Mouse (Mus musculus): ENCODE results near the gene Fpgs. TPM values are rescaled to one million over a fixed set of nuclear protein-coding genes. Genes with fewer than 3 reads are reported as not detected.

Gene Fpgs
- 1 to 10 TPM; 4.8 to 5.6 TPM for total RNA-seq (2023)

DNA sequence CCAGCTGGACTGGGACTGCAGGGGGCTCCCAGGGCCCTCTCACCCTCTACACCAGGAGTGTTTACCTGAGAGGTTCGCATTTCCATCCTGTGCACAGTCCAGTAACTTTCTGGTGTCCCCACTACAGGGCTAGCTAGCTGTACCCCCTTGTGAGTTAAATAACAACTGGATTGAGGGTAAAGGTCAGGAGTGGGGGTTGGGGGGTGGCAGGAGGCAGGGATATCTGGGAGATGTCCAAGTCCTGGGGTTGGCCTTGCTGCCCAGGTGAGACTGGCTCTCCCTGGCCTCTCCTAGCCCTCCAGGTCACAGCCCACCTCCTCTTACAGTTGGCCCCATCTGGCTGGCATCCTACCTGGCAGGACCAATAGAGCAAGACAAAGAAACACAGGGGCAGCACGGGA is at the start of gene Fpgs:
Fpgs (minus strand) TSS at position 125 of the 401 bp plus-strand sequence.

DNA sequence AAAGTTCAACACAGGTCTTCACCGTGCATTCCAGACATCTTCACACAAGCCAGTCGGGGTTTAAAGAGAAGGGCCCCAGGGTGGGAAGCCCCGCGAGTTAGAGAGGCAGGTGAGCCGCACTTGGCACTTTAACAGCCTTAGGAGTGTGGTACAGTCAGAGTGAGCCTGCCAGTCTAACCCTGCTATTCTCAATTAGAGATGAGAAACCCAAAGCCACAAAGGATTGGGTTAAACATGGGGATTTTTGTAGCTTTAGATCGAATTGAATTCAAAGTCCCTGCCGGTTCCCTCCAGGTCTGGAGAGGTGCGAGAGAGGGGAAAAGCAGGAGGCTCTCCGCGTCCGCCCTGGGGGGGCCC is 36.9 kb upstream of the Fpgs start, which contains the start of gene 6330409D20Rik:
6330409D20Rik (minus strand) TSS at position 101 of the 357 bp plus-strand sequence.

DNA sequence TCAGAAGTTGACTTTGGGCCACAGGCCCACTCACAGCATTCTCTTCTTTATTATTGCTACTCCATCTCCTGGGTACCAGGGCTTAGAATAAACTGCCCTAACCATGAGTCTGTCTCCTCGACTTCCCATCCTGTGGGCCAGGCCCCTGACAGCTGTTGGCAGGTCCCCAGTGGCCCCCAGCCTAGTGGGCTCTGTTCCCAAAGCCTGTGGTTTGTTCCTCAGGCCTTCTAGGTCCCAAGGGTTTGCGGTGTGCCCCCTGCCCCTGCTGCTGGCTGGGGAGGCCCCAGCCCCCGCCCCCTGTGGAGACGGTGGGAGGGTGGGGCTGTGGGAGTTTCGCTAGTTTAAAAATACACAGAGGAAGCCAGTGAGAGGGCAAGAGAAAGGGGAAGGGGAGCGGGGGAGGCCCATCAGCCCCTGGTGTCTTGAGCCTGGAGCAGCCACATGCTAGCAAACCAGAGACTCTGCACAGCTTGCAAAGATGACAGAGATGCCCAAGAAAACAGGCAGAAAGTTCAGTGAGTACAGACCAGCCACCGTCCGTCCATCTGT is 16.8 kb upstream of the Fpgs start, which contains the start of gene Sh2d3c:
Sh2d3c (plus strand) TSS at position 375 of the 549 bp plus-strand sequence.

GRCm38 (mm10) chr2:32712934-32713817 is 9.2 kb upstream of the Fpgs start, which contains the start of gene Cdk9:
Gene Cdk9, minus strand, starts transcription at chr2:32713076.

DNA sequence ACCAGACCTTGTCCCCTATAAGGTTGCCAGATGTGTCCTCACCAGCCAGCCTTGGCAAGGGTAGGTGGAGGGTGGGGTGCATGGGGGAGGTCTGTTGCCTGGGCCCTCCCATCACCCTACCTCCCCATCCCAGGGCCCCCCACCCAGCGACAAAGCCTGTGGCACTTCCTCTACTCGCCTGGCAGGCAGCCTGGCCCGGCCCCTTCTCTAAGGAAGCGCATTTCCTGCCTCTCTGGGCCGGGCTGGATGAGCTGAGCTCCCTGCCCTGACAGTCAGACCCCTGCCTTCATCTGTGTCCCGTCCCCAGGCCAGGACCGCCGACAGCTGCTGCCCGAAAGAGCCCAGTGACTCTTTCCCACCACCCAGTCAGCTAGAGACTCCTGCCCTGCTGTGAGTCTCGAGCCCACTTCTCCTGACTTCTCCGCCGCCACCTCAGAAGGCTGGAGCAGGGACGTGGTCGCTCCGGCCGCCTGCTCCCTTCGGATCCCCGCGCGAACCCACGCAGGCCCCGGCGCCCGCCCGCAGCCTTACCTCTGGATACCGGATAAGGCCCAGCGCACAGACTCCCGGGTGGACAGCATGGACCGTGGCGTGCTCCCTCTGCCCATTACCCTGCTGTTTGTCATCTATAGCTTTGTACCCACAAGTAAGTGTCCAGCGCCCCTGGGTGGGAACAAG is 57.4 kb downstream of the Fpgs start, which contains the start of gene Eng:
Eng (plus strand) TSS at position 217 of the 678 bp plus-strand sequence.

Other genes with a start within 250 kb of the Fpgs start
- 10 to 100 TPM; 15.6 to 17.1 TPM for gene Fam102a, start 168.8 kb downstream of the Fpgs start, total RNA-seq (2023)
- gene Dpm2, start 133.3 kb downstream of the Fpgs start, total RNA-seq (2023), result 10 to 100 TPM; 54.4 to 59.5 TPM
- under 1 TPM in 1 of 2 experiments, not detected in 1; 0.22 TPM for gene Pip5kl1, start 129.3 kb downstream of the Fpgs start, total RNA-seq (2023)
- gene 9430097D07Rik, start 128.5 kb downstream of the Fpgs start, total RNA-seq (2023), result not detected
- gene St6galnac4, start 117.0 kb downstream of the Fpgs start, total RNA-seq (2023), result 10 to 100 TPM; 16.5 to 16.7 TPM
- gene St6galnac6, start 104.4 kb downstream of the Fpgs start, total RNA-seq (2023), result 10 to 100 TPM in 1 of 2 experiments, 1 to 10 TPM in 1; 9.1 to 14.1 TPM
- gene Ak1, start 82.4 kb downstream of the Fpgs start, total RNA-seq (2023), result under 1 TPM; 0.51 to 0.53 TPM
- gene Eng, start 57.5 kb downstream of the Fpgs start, total RNA-seq (2023), result 10 to 100 TPM; 10.3 to 11.4 TPM
- gene Cdk9, start 8.9 kb upstream of the Fpgs start, total RNA-seq (2023), result 100 to 1,000 TPM; 147 to 175 TPM
- 100 to 1,000 TPM; 245 to 274 TPM for gene Sh2d3c, start 16.9 kb upstream of the Fpgs start, total RNA-seq (2023)
- not detected for gene 6330409D20Rik, start 36.9 kb upstream of the Fpgs start, total RNA-seq (2023)
- 10 to 100 TPM; 22.0 to 22.7 TPM for gene Tor2a, start 53.1 kb upstream of the Fpgs start, total RNA-seq (2023)
- not detected for gene Ttc16, start 71.5 kb upstream of the Fpgs start, total RNA-seq (2023)
- gene Ptrh1, start 71.6 kb upstream of the Fpgs start, total RNA-seq (2023), result 1 to 10 TPM; 1.0 to 1.7 TPM
- gene Cfap157, start 80.3 kb upstream of the Fpgs start, total RNA-seq (2023), result not detected
- gene Stxbp1, start 143.1 kb upstream of the Fpgs start, total RNA-seq (2023), result 1 to 10 TPM; 1.2 to 1.5 TPM
- gene Fam129b, start 172.0 kb upstream of the Fpgs start, total RNA-seq (2023), result 10 to 100 TPM; 22.1 to 35.0 TPM

Measured in neutrophil, adult 59 days (primary cell).